In genomic region chr8:82914543-82914942, GRCm38 (mm10) we compare ENCODE assay signal across 27 mouse cellular contexts. TPM values are rescaled to one million over a fixed set of nuclear protein-coding genes. Genes with fewer than 3 reads are reported as not detected.
A peak's percentile ranks its signal among the peaks of the same experiment; 100 is the strongest.
DNase-seq lines count a peak whose midpoint lies in the region; TF ChIP-seq lines count a peak whose summit lies in the region.
"Had no signal": no experiment of that assay in that cellular context is flagged by ENCODE, and none has a peak within 500 bp of the region (broad histone marks: within the 10 kb centered on the region; RNA-seq: fewer than 3 reads in every experiment).

No protein-coding gene starts in this region.

- H3K27ac ChIP-seq in bone marrow macrophage, adult 2 months (ENCODE audit: insufficient read depth, low read depth, low read length) = peak overlapping the region; percentile 16; the same call in 1 of the 2 replicates
- H3K27ac ChIP-seq: embryonic facial prominence, embryonic 13.5 days; forebrain, embryonic 13.5 days; heart, embryonic 15.5 days; hindbrain, embryonic 13.5 days; neural tube, embryonic 12.5 days had no signal

- DNase-seq in heart, adult 11 months = peak; percentile 51
- no peak for DNase-seq in heart, adult 18-20 months
- peak; percentile 33 for DNase-seq in 3T3-L1 (ENCODE audit: low read depth, low spot score)
- DNase-seq in urinary bladder, postnatal 14 days (ENCODE audit: low spot score) = no peak
- DNase-seq in urinary bladder, adult 18-20 months (ENCODE audit: low spot score in 2 of 2) = no peak
- DNase-seq: adrenal gland, postnatal 10 days; cerebellum, adult 2 months; cerebellum, postnatal 25 days; embryo, embryonic 11 days; gastrocnemius, postnatal 14 days; heart, postnatal 36 days; kidney, adult 8-10 months; lung, postnatal 4 days; midbrain, embryonic 14.5 days; retina, postnatal 1 day; right cerebral cortex, postnatal 25 days; spleen, adult 18-20 months; thymus, postnatal 14 days had no signal

- no peak for TF ChIP-seq POLR2A in bone marrow macrophage, adult 2 months (IDR thresholded peaks at IDR 0.05; ENCODE audit: borderline replicate concordance, low read depth, low read length)

- no peak for TF ChIP-seq CTCF in bone marrow macrophage, adult 2 months (IDR thresholded peaks at IDR 0.05; ENCODE audit: low read depth, low read length)

- no peak overlapping the region for H3K4me3 ChIP-seq in bone marrow macrophage, adult 2 months (ENCODE audit: insufficient read depth, low read length)
- H3K4me3 ChIP-seq in megakaryocyte, embryonic 14.5 days (replicated peaks) = peak overlapping the region; percentile 31
- H3K4me3 ChIP-seq: embryonic facial prominence, embryonic 13.5 days; forebrain, embryonic 13.5 days; heart, embryonic 15.5 days; hindbrain, embryonic 13.5 days; neural tube, embryonic 12.5 days had no signal

- peaks cover 41% of the 10 kb centered on the region for H3K4me1 ChIP-seq in bone marrow macrophage, adult 2 months (ENCODE audit: control insufficient read depth, insufficient read depth, low read length)
- peaks cover 70% of the 10 kb centered on the region for H3K4me1 ChIP-seq in megakaryocyte, embryonic 14.5 days

- H3K27me3 ChIP-seq in megakaryocyte, embryonic 14.5 days (replicated peaks) = no peaks in the 10 kb centered on the region
- H3K27me3 ChIP-seq: embryonic facial prominence, embryonic 13.5 days; forebrain, embryonic 13.5 days; heart, embryonic 15.5 days; hindbrain, embryonic 13.5 days; neural tube, embryonic 12.5 days had no signal

- no peaks in the 10 kb centered on the region for H3K9me3 ChIP-seq in megakaryocyte, embryonic 14.5 days
- H3K9me3 ChIP-seq: embryonic facial prominence, embryonic 13.5 days; forebrain, embryonic 13.5 days; heart, embryonic 15.5 days; hindbrain, embryonic 13.5 days; neural tube, embryonic 12.5 days had no signal

- H3K36me3 ChIP-seq in megakaryocyte, embryonic 14.5 days (replicated peaks; ENCODE audit: low read length) = peaks cover 12% of the 10 kb centered on the region
- H3K36me3 ChIP-seq: embryonic facial prominence, embryonic 13.5 days; heart, embryonic 15.5 days; hindbrain, embryonic 13.5 days; neural tube, embryonic 12.5 days had no signal

RNA-seq across cellular contexts. Expression of gene Rnf150, which starts 51.4 kb away (rescaled TPM):
- total RNA-seq in heart, adult 18-20 months (2021) = 10 to 100 TPM; 14.7 to 15.1 TPM
- polyA plus RNA-seq in bone marrow macrophage, adult 2 months (2012; ENCODE audit: insufficient read depth, insufficient read length, missing spikeins) = 38.9 and 44.9 TPM in 2 replicates
- polyA plus RNA-seq in megakaryocyte, embryonic 14.5 days (2012; ENCODE audit: insufficient read depth, low replicate concordance) = 0.58 and 0.97 TPM in 2 replicates
- polyA plus RNA-seq: activated CD4-positive, CD25-positive, alpha-beta regulatory T cell, adult 4 months; CD4-positive, CD25-positive, alpha-beta regulatory T cell, adult 4 months had no signal

Comparison
In these comparisons a context has a peak if more than half of its experiments do, and no peak if none do; other contexts are left out.
1. DNase-seq: peak in heart, adult 11 months (single experiment) and 3T3-L1 (single experiment); none in heart, adult 18-20 months (0 of 2), urinary bladder, postnatal 14 days (single experiment) and urinary bladder, adult 18-20 months (0 of 2).
2. RNA of gene Rnf150, which starts 51.4 kb away (polyA plus RNA-seq): 38.9 to 44.9 TPM in bone marrow macrophage, adult 2 months; 0.58 to 0.97 TPM in megakaryocyte, embryonic 14.5 days; every median in the first group is over 10 times any median in the second.